Mouse (Mus musculus): Measurements from ENCODE around the gene Dnmbp.

Gene Dnmbp

GRCm38 (mm10) chr19:43939769-43940689 is at the start of gene Dnmbp:
Dnmbp (minus strand) TSS chr19:43940191.
- ATAC-seq (ENCODE audit: insufficient number of reproducible peaks, low FRiP score, low TSS enrichment), result peak; percentile 93

GRCm38 (mm10) chr19:43986069-43986794 is 46.2 kb upstream of the Dnmbp start, which contains the start of gene Cpn1:
Cpn1 (minus strand) TSS chr19:43986556.
- ATAC-seq (ENCODE audit: insufficient number of reproducible peaks, low FRiP score, low TSS enrichment), result no peak

- ATAC-seq (ENCODE audit: insufficient number of reproducible peaks, low FRiP score, low TSS enrichment), result no peak
Measured at GRCm38 (mm10) chr19:43981992-43982391, 42.0 kb upstream of the Dnmbp start.

GRCm38 (mm10) chr19:43980711-43981110 is 40.7 kb upstream of the Dnmbp start:
- no peak for ATAC-seq (ENCODE audit: insufficient number of reproducible peaks, low FRiP score, low TSS enrichment)

- ATAC-seq (ENCODE audit: insufficient number of reproducible peaks, low FRiP score, low TSS enrichment), result no peak
Measured at GRCm38 (mm10) chr19:43977799-43978198, 37.8 kb upstream of the Dnmbp start.

GRCm38 (mm10) chr19:43976661-43977060 is 36.7 kb upstream of the Dnmbp start:
- ATAC-seq (ENCODE audit: insufficient number of reproducible peaks, low FRiP score, low TSS enrichment), result no peak

GRCm38 (mm10) chr19:43974221-43974620 is 34.2 kb upstream of the Dnmbp start:
- ATAC-seq (ENCODE audit: insufficient number of reproducible peaks, low FRiP score, low TSS enrichment), result no peak

GRCm38 (mm10) chr19:43973711-43974110 is 33.7 kb upstream of the Dnmbp start:
- no peak for ATAC-seq (ENCODE audit: insufficient number of reproducible peaks, low FRiP score, low TSS enrichment)

- ATAC-seq (ENCODE audit: insufficient number of reproducible peaks, low FRiP score, low TSS enrichment), result no peak
Measured at GRCm38 (mm10) chr19:43972129-43972528, 32.1 kb upstream of the Dnmbp start.

GRCm38 (mm10) chr19:43968436-43969026 is 28.5 kb upstream of the Dnmbp start:
- ATAC-seq (ENCODE audit: insufficient number of reproducible peaks, low FRiP score, low TSS enrichment), result no peak

- ATAC-seq (ENCODE audit: insufficient number of reproducible peaks, low FRiP score, low TSS enrichment), result no peak
Measured at GRCm38 (mm10) chr19:43966481-43966880, 26.5 kb upstream of the Dnmbp start.

- ATAC-seq (ENCODE audit: insufficient number of reproducible peaks, low FRiP score, low TSS enrichment), result no peak
Measured at GRCm38 (mm10) chr19:43965496-43966085, 25.6 kb upstream of the Dnmbp start.

GRCm38 (mm10) chr19:43962795-43963194 is 22.8 kb upstream of the Dnmbp start:
- no peak for ATAC-seq (ENCODE audit: insufficient number of reproducible peaks, low FRiP score, low TSS enrichment)

GRCm38 (mm10) chr19:43961185-43961584 is 21.2 kb upstream of the Dnmbp start:
- ATAC-seq (ENCODE audit: insufficient number of reproducible peaks, low FRiP score, low TSS enrichment), result no peak

- ATAC-seq (ENCODE audit: insufficient number of reproducible peaks, low FRiP score, low TSS enrichment), result no peak
Measured at GRCm38 (mm10) chr19:43960014-43960413, 20.0 kb upstream of the Dnmbp start.

- 0 out of 2 replicates have a peak, but pooled peaks have one; percentile 26 for ATAC-seq (ENCODE audit: insufficient number of reproducible peaks, low FRiP score, low TSS enrichment)
Measured at GRCm38 (mm10) chr19:43959162-43959561, 19.2 kb upstream of the Dnmbp start.

- ATAC-seq (ENCODE audit: insufficient number of reproducible peaks, low FRiP score, low TSS enrichment), result no peak
Measured at GRCm38 (mm10) chr19:43957881-43958280, 17.9 kb upstream of the Dnmbp start.

GRCm38 (mm10) chr19:43957402-43957801 is 17.4 kb upstream of the Dnmbp start:
- ATAC-seq (ENCODE audit: insufficient number of reproducible peaks, low FRiP score, low TSS enrichment), result no peak

GRCm38 (mm10) chr19:43955266-43955665 is 15.3 kb upstream of the Dnmbp start:
- ATAC-seq (ENCODE audit: insufficient number of reproducible peaks, low FRiP score, low TSS enrichment), result no peak

- no peak for ATAC-seq (ENCODE audit: insufficient number of reproducible peaks, low FRiP score, low TSS enrichment)
Measured at GRCm38 (mm10) chr19:43954864-43955263, 14.9 kb upstream of the Dnmbp start.

Measured in cerebellum, adult (tissue).